Mouse (Mus musculus): Measurements from ENCODE around the gene Plxna3.
A peak's percentile ranks its signal among the peaks of the same experiment; 100 is the strongest.
"Not testable (repeated sequence)": the region's sequence is repeated elsewhere in the genome, so short reads cannot be mapped to it uniquely, and the experiment has no call there.

Plxna3 gene

GRCm38 (mm10) chrX:74328725-74329161 lies at the start of gene Plxna3:
Gene Plxna3 (plus strand): TSS chrX:74329066.
- peak in 1 of 2 experiments; percentile 36 for DNase-seq (ENCODE audit: low spot score in 2 of 2)

DNA sequence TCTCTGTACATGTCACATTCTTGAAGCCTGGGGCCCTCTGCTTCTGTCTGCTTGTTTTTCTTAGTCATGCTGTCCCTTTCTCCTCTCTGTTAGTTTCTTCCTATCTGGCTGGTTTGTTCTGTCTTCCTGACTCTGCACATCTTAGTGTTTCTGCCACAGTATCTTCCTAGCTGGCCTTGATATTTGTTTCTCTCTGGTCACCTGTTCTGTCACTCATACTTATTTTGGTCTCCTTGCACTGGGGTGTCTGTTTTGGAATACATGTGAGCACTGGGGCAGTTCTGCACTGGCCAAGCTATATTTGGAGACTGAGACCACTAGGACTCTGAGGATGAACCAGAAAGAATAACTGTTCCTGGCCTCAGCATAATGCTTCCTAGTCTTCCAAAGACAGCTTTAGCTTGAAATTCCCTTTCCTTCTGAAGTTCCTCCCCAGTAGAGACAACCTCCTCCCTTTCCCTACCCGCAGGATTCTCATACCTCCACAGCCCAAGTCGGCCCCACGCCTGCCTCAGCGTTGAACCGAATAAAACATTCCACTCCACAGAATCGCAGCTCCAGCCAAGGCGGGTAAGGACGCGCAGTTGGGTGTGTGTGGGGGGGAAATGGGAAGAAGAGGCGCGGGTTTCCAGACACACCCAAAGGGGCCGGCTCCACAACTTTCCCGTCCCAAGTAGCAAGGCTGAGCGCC lies 47.7 kb upstream of the Plxna3 start:
- no peak for DNase-seq (ENCODE audit: low spot score in 2 of 2)

- peak; percentile 25 to 53 for DNase-seq (ENCODE audit: low spot score in 2 of 2)
Observed at GRCm38 (mm10) chrX:74281732-74282394, 47.0 kb upstream of the Plxna3 start, which contains the start of the genes Taz and Dnase1l1. Gene Taz (plus strand): TSS chrX:74281912. Gene Dnase1l1 (minus strand): TSS chrX:74282337.

- DNase-seq (ENCODE audit: low spot score in 2 of 2): peak; percentile 81 to 82
Observed at GRCm38 (mm10) chrX:74282395-74283091, 46.3 kb upstream of the Plxna3 start.

GRCm38 (mm10) chrX:74283092-74283437 lies 45.8 kb upstream of the Plxna3 start:
- DNase-seq (ENCODE audit: low spot score in 2 of 2): no peak

DNA sequence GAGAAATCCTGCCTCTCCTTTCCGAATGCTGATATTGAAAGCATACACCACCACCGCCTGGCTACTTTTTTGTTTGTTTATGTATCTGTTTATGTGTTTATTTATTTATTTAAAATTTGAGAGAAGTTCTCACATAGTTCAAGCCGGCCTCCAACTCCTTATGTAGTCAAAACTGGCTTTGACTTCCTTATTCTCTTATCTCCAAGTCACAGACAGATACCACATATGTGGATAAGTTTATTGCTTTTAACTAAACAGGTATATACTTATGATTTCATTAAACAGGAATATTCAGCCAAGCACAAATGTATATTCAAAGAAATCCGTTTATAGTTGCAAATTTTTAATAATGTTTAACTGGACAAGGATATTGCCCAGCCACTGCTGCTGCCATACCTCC lies 35.4 kb upstream of the Plxna3 start:
- DNase-seq (ENCODE audit: low spot score in 2 of 2): no peak

GRCm38 (mm10) chrX:74296538-74297448 lies 32.1 kb upstream of the Plxna3 start, which contains the start of gene Atp6ap1:
Gene Atp6ap1 (plus strand): TSS chrX:74297097.
- peak; percentile 92 to 95 for DNase-seq (ENCODE audit: low spot score in 2 of 2)

DNA sequence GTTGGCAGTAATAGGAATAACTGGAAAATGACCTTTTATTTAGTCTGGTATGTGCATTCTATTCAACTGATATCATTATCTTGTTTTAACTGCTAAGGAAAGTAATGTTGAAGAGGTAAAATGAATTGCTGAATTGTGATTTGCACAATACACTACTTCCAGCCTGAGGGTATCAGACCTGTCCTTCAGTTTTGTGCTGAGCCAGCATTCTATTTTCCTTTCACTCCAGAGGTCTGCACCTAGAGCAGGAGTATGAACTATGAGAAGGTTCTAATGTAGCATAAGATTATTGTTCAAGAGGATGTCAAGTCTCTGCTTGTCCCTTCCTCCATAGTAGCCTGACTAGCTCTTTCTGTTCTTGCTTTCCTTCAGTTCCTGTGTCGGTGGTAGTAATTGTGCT lies 30.5 kb upstream of the Plxna3 start:
- no peak for DNase-seq (ENCODE audit: low spot score in 2 of 2)

GRCm38 (mm10) chrX:74299721-74300120 lies 29.1 kb upstream of the Plxna3 start:
- DNase-seq (ENCODE audit: low spot score in 2 of 2): no peak

GRCm38 (mm10) chrX:74304867-74305700 lies 23.8 kb upstream of the Plxna3 start, which contains the start of gene Gdi1:
Gene Gdi1 (plus strand): TSS chrX:74304998.
- DNase-seq (ENCODE audit: low spot score in 2 of 2): peak; percentile 32 to 40

DNA sequence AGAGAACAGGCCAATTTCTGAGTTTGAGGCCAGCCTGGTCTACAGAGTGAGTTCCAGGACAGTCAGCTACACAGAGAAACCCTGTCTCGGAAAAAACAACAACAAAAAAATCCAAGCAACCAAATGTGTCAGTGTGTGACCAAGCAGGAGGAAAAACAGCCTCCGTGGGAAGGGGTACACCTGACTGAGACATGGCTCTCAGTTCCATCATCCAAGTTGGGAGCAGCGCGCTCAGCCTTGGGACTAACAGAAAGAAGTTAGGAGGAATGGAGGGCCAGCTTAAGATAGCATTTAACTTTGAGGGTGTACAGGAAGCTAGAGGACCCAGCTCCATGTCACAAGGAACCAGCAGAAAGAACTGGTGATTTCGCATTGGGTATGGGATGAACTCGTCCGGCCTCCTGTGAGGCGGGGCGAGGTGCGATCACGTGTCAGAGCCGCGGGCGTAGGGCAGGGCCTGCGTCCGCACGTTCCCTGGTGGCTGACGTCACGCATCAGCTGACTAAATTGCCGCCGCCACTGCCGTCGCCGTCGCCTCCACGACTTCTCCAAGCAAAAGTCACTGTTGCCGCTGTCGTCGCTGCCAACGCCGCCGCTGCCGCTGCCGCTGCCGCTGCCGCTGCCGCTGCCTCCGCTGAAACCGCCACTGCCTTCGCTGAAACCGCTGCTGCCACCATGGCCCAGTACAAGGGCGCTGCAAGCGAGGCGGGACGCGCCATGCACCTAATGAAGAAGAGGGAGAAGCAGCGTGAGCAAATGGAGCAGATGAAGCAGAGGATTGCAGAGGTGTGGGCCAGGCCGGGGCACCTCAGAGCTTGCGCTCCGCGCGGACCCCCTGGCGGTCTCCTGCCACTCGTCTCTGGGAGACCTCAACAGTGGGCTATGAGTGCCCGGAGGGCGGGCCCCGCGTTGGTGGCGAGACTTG lies 16.1 kb upstream of the Plxna3 start, which contains the start of gene Fam50a:
Gene Fam50a, plus strand, starts transcription at position 494 of the 925 bp plus-strand sequence.
- DNase-seq (ENCODE audit: low spot score in 2 of 2): peak; percentile 85 to 90

DNA sequence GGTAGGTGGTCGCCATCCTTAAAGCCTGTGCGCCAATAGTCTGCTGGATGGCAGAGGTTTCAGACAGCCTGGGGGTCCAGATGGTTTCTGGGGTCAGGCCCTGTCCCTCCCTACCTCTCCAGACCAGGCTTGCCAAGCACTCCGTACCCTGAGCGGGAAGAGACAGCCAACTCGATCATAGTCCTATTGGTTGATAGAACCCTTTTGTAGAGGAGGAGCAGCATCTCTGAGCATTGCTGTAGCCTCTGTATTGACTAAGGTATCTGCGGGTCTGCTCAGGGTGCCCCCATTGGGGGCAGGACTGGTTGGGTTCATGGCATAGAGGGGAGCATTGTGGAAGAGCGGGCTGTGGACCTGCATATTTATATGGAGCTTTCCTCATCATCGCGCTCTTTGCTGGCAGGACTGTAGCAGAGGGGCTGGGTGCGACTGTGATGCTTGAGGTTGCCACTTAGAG lies 377 bp downstream of the Plxna3 start:
- DNase-seq (ENCODE audit: low spot score in 2 of 2): no peak

- DNase-seq (ENCODE audit: low spot score in 2 of 2): no peak
Observed at GRCm38 (mm10) chrX:74330166-74330930, 1.5 kb downstream of the Plxna3 start.

GRCm38 (mm10) chrX:74352645-74353466 lies 24.0 kb downstream of the Plxna3 start:
- no peak for DNase-seq (ENCODE audit: low spot score in 2 of 2)

DNA sequence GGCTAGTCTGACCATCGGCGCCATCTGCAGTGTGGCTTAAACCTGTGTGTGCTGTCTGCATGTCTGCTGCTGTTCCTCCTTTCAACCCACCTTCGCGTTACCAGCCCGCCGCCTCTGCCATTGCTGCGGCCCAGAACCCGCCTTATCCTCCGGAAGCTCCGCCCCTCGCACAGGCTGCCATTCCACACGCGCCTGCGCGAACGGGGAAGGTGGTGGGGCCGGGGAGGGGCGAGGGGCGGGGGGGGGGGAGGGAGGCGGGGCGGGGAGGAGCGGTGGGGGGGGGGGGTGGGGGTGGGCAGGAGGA lies 24.6 kb downstream of the Plxna3 start, which contains the start of gene Lage3:
Gene Lage3, minus strand, starts transcription at position 152 of the 304 bp plus-strand sequence.
- DNase-seq (ENCODE audit: low spot score in 2 of 2): peak; percentile 64 to 71

DNA sequence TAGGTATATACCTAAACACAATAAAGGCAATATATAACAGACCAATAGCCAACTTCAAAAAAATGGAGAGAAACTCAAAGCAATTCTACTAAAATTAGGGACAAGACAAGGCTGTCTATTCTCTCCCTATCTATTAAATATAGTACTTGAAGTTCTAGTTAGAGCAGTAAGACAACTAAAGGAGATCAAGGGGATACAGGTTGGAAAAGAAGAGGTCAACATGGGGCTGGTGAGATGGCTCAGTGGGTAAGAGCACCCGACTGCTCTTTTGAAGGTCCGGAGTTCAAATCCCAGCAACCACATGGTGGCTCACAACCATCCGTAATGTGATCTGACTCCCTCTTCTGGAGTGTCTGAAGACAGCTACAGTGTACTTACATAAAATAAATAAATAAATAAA lies 28.2 kb downstream of the Plxna3 start:
- not testable (repeated sequence) for DNase-seq (ENCODE audit: low spot score in 2 of 2)

DNA sequence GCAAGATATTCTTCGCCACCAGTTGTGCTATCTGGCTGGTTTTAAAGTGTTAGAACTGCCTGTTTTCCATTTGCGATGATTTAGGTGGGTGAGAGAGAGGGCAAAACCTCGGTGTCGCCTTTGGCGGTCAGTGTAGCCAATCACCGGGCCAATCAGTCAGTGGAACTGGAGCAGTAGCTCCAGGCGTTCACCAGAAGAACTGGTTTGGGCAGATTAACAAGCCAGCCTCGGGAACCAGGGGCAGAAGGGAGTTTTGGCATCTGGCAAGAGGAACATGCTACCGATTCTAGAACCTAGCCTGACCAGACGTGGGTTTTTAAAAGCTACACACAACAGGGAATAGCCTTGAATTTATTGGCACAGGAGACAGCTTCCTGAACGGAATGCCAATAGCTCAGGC lies 30.3 kb downstream of the Plxna3 start:
- DNase-seq (ENCODE audit: low spot score in 2 of 2): no peak

DNA sequence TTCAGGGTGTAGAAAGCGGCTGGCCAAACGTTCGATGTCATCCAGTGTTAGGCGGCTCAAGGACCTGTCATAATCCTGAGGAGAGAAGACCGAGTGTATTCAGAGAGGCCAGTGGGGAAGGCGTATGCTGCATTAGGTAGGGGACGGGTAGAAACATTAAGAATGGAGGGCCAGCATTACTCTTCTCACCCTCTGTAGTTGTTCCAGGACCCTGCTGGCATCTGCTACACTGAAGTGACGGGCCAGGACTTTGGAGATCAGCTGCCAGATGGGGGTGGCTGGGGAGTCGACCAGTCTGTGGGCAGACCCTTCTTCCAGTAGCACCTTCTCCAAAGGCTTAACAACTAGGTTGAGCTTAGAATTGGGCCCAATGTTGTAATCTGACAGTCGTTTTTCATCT lies 38.6 kb downstream of the Plxna3 start:
- no peak for DNase-seq (ENCODE audit: low spot score in 2 of 2)

Data from right cerebral cortex, postnatal 36 days (tissue).